Mouse (Mus musculus) liver, embryonic 14.5 days (tissue): ENCODE results near the gene Srbd1. TPM values are rescaled to one million over a fixed set of nuclear protein-coding genes. Genes with fewer than 3 reads are reported as not detected.

Source experiments
- ATAC-seq: fragments of 200-750 bp; cut with Nextera tagmentation; 2 replicates; pipeline ENCODE4 v1.8.0; 2017; ENCODE audit warnings: moderate number of reproducible peaks, mild to moderate bottlenecking, moderate library complexity; ENCODE audit not compliant: insufficient read depth
- DNase-seq, 3 experiments: peaks; one replicate each; pipeline ENCODE4 v3.0.0-alpha.2; 2012 to 2013; ENCODE audit warnings: low read depth in 3 of 3, low spot score in 3 of 3
- H3K27ac ChIP-seq: fragments of 300-500 bp; sonication (generic); 2 replicates; pipeline ENCODE4 v1.5.1; 2014; ENCODE audit warnings: moderate library complexity, mild to moderate bottlenecking, control low read depth, inconsistent platforms
- H3K27me3 ChIP-seq: fragments of 300-500 bp; sonication (generic); 2 replicates; pipeline ENCODE4 v1.6.1; 2014; ENCODE audit warnings: mild to moderate bottlenecking, low read length, moderate library complexity; ENCODE audit not compliant: control insufficient read depth, insufficient read depth
- H3K36me3 ChIP-seq: fragments of 300-500 bp; sonication (generic); replicated peaks from 2 replicates; pipeline ENCODE4 v1.6.1; 2014; ENCODE audit warnings: low read depth; ENCODE audit not compliant: control insufficient read depth, insufficient read depth
- H3K4me1 ChIP-seq, 2 experiments: fragments of 200-500 bp in 1 of 2; fragments of 300-500 bp in 1 of 2; sonication (generic) in 1 of 2; replicated peaks; 2 replicates each; pipeline ENCODE4 v1.6.1; 2012 to 2014; ENCODE audit warnings: antibody characterized with exemption in 1 of 2, inconsistent platforms in 1 of 2, low read length in 1 of 2; ENCODE audit not compliant: control insufficient read depth in 2 of 2, insufficient read depth in 2 of 2
- H3K4me2 ChIP-seq: fragments of 300-500 bp; sonication (generic); 2 replicates; pipeline ENCODE4 v1.6.1; 2014; ENCODE audit warnings: low read depth, mild to moderate bottlenecking, control low read depth, moderate library complexity
- H3K4me3 ChIP-seq, 2 experiments: fragments of 200-500 bp in 1 of 2; fragments of 300-500 bp in 1 of 2; sonication (generic) in 1 of 2; 2 replicates each; pipeline ENCODE4 v1.5.1; 2012 to 2014; ENCODE audit warnings: low read depth in 2 of 2, low read length in 2 of 2, mild to moderate bottlenecking in 2 of 2, control low read depth in 1 of 2, inconsistent platforms in 1 of 2, moderate library complexity in 1 of 2; ENCODE audit not compliant: insufficient read depth in 1 of 2
- H3K9ac ChIP-seq: fragments of 300-500 bp; sonication (generic); replicated peaks from 2 replicates; pipeline ENCODE4 v1.6.1; 2014; ENCODE audit warnings: mild to moderate bottlenecking, control low read depth, moderate library complexity
- H3K9me3 ChIP-seq: fragments of 300-500 bp; sonication (generic); 2 replicates; pipeline ENCODE4 v1.6.1; 2016; ENCODE audit warnings: low read length, mixed read lengths; ENCODE audit not compliant: control insufficient read depth
- CTCF ChIP-seq: IDR thresholded peaks from 2 replicates; pipeline ENCODE4 v1.5.1; 2016; ENCODE audit warnings: antibody characterized with exemption, low read depth, control low read depth
- EP300 ChIP-seq: IDR thresholded peaks from 2 replicates; pipeline ENCODE4 v1.6.1; 2016; ENCODE audit warnings: antibody characterized with exemption, low read depth
- WGBS: fragments of 180-500 bp; shearing (Covaris S2); extraction: QIAGEN DNeasy Blood & Tissue Kit; methylation state at CpG from one replicate; pipeline ENCODE4 v1.1.7; 2014; ENCODE audit not compliant: insufficient replicate concordance; 5-methylcytosine and 5-hydroxymethylcytosine counted together
- polyA plus RNA-seq, 2 experiments: library from polyadenylated mRNA; depleted of rRNA in 1 of 2; stranded (reverse) in 1 of 2; unstranded in 1 of 2; fragments of >200 nt; fragmentation: Nextera tagmentation in 1 of 2; extraction: Ambion mirVana in 1 of 2; gene quantifications; 2 replicates each; pipeline versions ENCODE4 v1.2.1 to v1.2.3; 2012 to 2014

The Srbd1 gene
- polyA plus RNA-seq, 2 experiments, result 3.8 to 4.6 TPM

GRCm38 (mm10) chr17:86029175-86029574 is 115.8 kb downstream of the Srbd1 start:
- Histone ChIP-seq H3K9ac (no peak overlapping the region), H3K4me2 (no peak overlapping the region; the same call in 1 of the 2 replicates), H3K36me3 (no peaks in the 10 kb centered on the region), H3K27ac (no peak overlapping the region), H3K4me1 (peaks cover 20 to 22% of the 10 kb centered on the region in 2 experiments), H3K9me3 (no peaks in the 10 kb centered on the region), H3K27me3 (no peaks in the 10 kb centered on the region), H3K4me3 (no peak overlapping the region)
- no peak for DNase-seq
- no peak for ATAC-seq
- no peak for TF ChIP-seq EP300
- TF ChIP-seq CTCF, result no peak
- WGBS, result 14% methylated on average over 1 of the region's 1 CpGs

- ATAC-seq (peak; percentile 91), DNase-seq (peak; percentile 23 to 42 (median 33))
- Histone ChIP-seq H3K4me2 (no peak overlapping the region), H3K9ac (no peak overlapping the region), H3K4me3 (no peak overlapping the region), H3K27me3 (no peaks in the 10 kb centered on the region), H3K4me1 (peaks cover 20 to 24% of the 10 kb centered on the region in 2 experiments), H3K36me3 (no peaks in the 10 kb centered on the region), H3K9me3 (no peaks in the 10 kb centered on the region), H3K27ac (no peak overlapping the region; the same call in 1 of the 2 replicates)
- 27% methylated on average over 4 of the region's 4 CpGs for WGBS
- TF ChIP-seq CTCF (no peak), EP300 (peak; percentile 70)
Measured at GRCm38 (mm10) chr17:86027577-86028199, 117.3 kb downstream of the Srbd1 start.

GRCm38 (mm10) chr17:86024589-86024988 is 120.4 kb downstream of the Srbd1 start:
- TF ChIP-seq EP300, result no peak
- no peak for TF ChIP-seq CTCF
- WGBS, result 18% methylated on average over 3 of the region's 3 CpGs
- no peaks in the 10 kb centered on the region for H3K27me3 ChIP-seq
- H3K9ac ChIP-seq, result no peak overlapping the region
- DNase-seq (no peak), ATAC-seq (no peak)
- H3K4me2 ChIP-seq, result no peak overlapping the region
- no peaks in the 10 kb centered on the region for H3K36me3 ChIP-seq
- H3K4me3 ChIP-seq, result no peak overlapping the region
- H3K9me3 ChIP-seq, result no peaks in the 10 kb centered on the region
- H3K4me1 ChIP-seq, result peaks cover 20 to 34% of the 10 kb centered on the region in 2 experiments
- H3K27ac ChIP-seq, result no peak overlapping the region

DNA sequence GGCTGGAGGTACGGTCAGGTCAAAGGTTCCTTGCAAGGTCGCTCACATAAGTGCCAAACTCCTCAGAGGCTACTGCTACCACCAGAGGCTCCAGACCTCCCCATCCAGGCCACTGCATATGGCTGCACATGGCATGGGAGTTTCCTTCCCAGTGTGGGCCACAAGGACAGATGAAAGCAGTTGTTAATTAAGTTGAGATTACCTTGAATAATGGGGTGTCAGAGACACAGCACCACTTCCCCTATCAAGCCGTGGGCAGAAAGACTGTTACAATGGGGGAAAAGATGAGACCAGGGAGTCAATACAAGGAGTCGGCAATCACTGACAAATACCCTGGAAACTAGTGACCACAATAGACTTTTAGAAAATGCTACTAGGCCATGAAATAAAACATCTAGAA is 122.6 kb downstream of the Srbd1 start:
- Histone ChIP-seq H3K36me3 (no peaks in the 10 kb centered on the region), H3K4me1 (peaks cover 2 to 24% of the 10 kb centered on the region in 2 experiments; a peak in 3 of 4 replicates), H3K27me3 (no peaks in the 10 kb centered on the region), H3K9ac (no peak overlapping the region), H3K9me3 (no peaks in the 10 kb centered on the region), H3K4me3 (no peak overlapping the region), H3K4me2 (no peak overlapping the region), H3K27ac (peak overlapping the region; percentile 56)
- DNase-seq (no peak), ATAC-seq (peak; percentile 49; the same call in 1 of the 2 replicates)
- 34% methylated on average over 4 of the region's 4 CpGs for WGBS
- TF ChIP-seq EP300 (no peak), CTCF (no peak)

DNA sequence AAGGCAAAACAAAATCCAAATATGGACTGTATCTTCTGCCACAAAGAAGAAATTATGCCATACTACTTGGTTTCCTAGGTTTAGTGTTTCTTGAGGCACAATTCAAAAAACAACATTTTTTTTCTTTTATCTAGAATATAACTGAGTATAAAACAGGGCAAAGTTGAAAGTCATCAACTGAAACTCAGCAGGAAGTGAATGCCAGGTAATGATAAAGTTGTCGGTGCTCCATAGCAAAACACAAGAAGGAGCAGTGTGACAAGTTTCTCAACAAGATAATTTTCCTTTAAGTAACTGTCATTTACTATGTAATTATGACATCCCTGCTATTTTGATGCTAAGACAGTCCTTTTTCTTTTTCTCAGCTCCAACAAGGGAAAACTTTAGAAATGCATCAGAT is 123.2 kb downstream of the Srbd1 start:
- no peak overlapping the region for H3K4me2 ChIP-seq
- no peak overlapping the region for H3K9ac ChIP-seq
- H3K27me3 ChIP-seq, result no peaks in the 10 kb centered on the region
- H3K4me3 ChIP-seq, result no peak overlapping the region
- WGBS, result 3% methylated on average over 1 of the region's 1 CpGs
- peaks cover 0 to 22% of the 10 kb centered on the region in 2 experiments; a peak in 2 of 4 replicates for H3K4me1 ChIP-seq
- DNase-seq (peak in 1 of 3 experiments; percentile 29), ATAC-seq (peak; percentile 77)
- no peaks in the 10 kb centered on the region for H3K9me3 ChIP-seq
- TF ChIP-seq CTCF, result no peak
- TF ChIP-seq EP300, result peak; percentile 90
- H3K36me3 ChIP-seq, result no peaks in the 10 kb centered on the region
- peak overlapping the region; percentile 56 for H3K27ac ChIP-seq
